Comparison of ENCODE assay signal across 9 mouse cellular contexts in genomic region chr11:98849196-98849894, GRCm38 (mm10). TPM values are rescaled to one million over a fixed set of nuclear protein-coding genes. Genes with fewer than 3 reads are reported as not detected.
DNase-seq lines count a peak whose midpoint lies in the region; ATAC-seq lines count a peak whose summit lies in the region.
"Had no signal": no experiment of that assay in that cellular context is flagged by ENCODE, and none has a peak within 500 bp of the region (broad histone marks: within the 10 kb centered on the region; RNA-seq: fewer than 3 reads in every experiment).

No protein-coding gene starts in this region.

- no peaks in the 10 kb centered on the region for H3K9me3 ChIP-seq in heart, embryonic 11.5 days (replicated peaks; ENCODE audit: control insufficient read depth, low read length)
- no peaks in the 10 kb centered on the region for H3K9me3 ChIP-seq in liver, embryonic 16.5 days (replicated peaks; ENCODE audit: control insufficient read depth, low read length)

- no peaks in the 10 kb centered on the region for H3K36me3 ChIP-seq in heart, embryonic 11.5 days (ENCODE audit: control insufficient read depth, insufficient read depth, low read length)
- no peaks in the 10 kb centered on the region for H3K36me3 ChIP-seq in liver, embryonic 16.5 days (ENCODE audit: control insufficient read depth, insufficient read depth)

- WGBS in heart, embryonic 11.5 days (ENCODE audit: insufficient replicate concordance), result 13% methylated on average over 19 of the region's 19 CpGs
- 24% methylated on average over 19 of the region's 19 CpGs for WGBS in liver, embryonic 16.5 days (ENCODE audit: insufficient replicate concordance)

- no peak for DNase-seq in heart, postnatal 36 days
- DNase-seq in thymus, postnatal 4 days, result peak; percentile 41
- no peak for DNase-seq in thymus, postnatal 10 days (ENCODE audit: low spot score in 2 of 2)
- DNase-seq in yolk sac, embryonic 10.5 days (ENCODE audit: low spot score), result peak; percentile 71
- no peak for DNase-seq in lung, postnatal 36 days
- DNase-seq in urinary bladder, postnatal 14 days (ENCODE audit: low spot score), result no peak

- H3K27ac ChIP-seq in heart, embryonic 11.5 days (ENCODE audit: low read depth, low read length), result no peak overlapping the region
- H3K27ac ChIP-seq in liver, embryonic 16.5 days (ENCODE audit: low read length), result no peak overlapping the region

- peaks cover 12% of the 10 kb centered on the region for H3K4me1 ChIP-seq in heart, embryonic 11.5 days (ENCODE audit: control insufficient read depth, insufficient read depth, low read length)
- peaks cover 3% of the 10 kb centered on the region; the same call in 1 of the 2 replicates for H3K4me1 ChIP-seq in liver, embryonic 16.5 days (ENCODE audit: control insufficient read depth, low read depth, low read length)

- peak overlapping the region; percentile 33 for H3K4me2 ChIP-seq in heart, embryonic 11.5 days
- peak overlapping the region; percentile 31; the same call in 1 of the 2 replicates for H3K4me2 ChIP-seq in liver, embryonic 16.5 days (ENCODE audit: low read depth, low read length)

- intact Hi-C loops in heart, postnatal 36 days (cut with DNase I), result no loop called here

- H3K4me3 ChIP-seq in heart, embryonic 11.5 days (ENCODE audit: low read depth, low read length), result no peak overlapping the region
- no peak overlapping the region for H3K4me3 ChIP-seq in liver, embryonic 16.5 days (ENCODE audit: low read depth, low read length)

- H3K9ac ChIP-seq in heart, embryonic 11.5 days (ENCODE audit: low read depth, low read length), result peak overlapping the region; percentile 39; the same call in 1 of the 2 replicates
- H3K9ac ChIP-seq in liver, embryonic 16.5 days (ENCODE audit: low read depth, low read length), result no peak overlapping the region

- no peak for ATAC-seq in heart, embryonic 11.5 days (replicated peaks; ENCODE audit: insufficient number of reproducible peaks, low FRiP score, low TSS enrichment)
- ATAC-seq in liver, embryonic 16.5 days (ENCODE audit: low read depth), result peak; percentile 38
- ATAC-seq: lung, postnatal 0 days had no signal

- H3K27me3 ChIP-seq in heart, embryonic 11.5 days (ENCODE audit: control insufficient read depth, insufficient read depth, low read length), result no peaks in the 10 kb centered on the region
- no peaks in the 10 kb centered on the region; the same call in 1 of the 2 replicates for H3K27me3 ChIP-seq in liver, embryonic 16.5 days (ENCODE audit: control insufficient read depth, insufficient read depth, low read depth, low read length)

RNA-seq across cellular contexts. Expression of gene Rapgefl1, which starts 12.8 kb away (rescaled TPM):
- polyA plus RNA-seq in heart, embryonic 11.5 days (2014; fragmentation: Nextera tagmentation; extraction: Ambion mirVana), result 0.57 and 0.73 TPM in 2 replicates
- under 1 TPM; 0.57 to 0.72 TPM for total RNA-seq in heart, postnatal 36 days (2021)
- polyA plus RNA-seq in liver, embryonic 16.5 days (2015; fragmentation: Nextera tagmentation; extraction: Ambion mirVana), result 0.06 and 0.18 TPM in 2 replicates

RNA-seq across cellular contexts. Expression of gene Wipf2, which starts 14.1 kb away (rescaled TPM):
- 3.8 and 4.0 TPM in 2 replicates for polyA plus RNA-seq in heart, embryonic 11.5 days (2014; fragmentation: Nextera tagmentation; extraction: Ambion mirVana)
- total RNA-seq in heart, postnatal 36 days (2021), result 10 to 100 TPM in 1 of 2 experiments, 1 to 10 TPM in 1; 8.1 to 10.2 TPM
- polyA plus RNA-seq in liver, embryonic 16.5 days (2015; fragmentation: Nextera tagmentation; extraction: Ambion mirVana), result 1.2 and 1.6 TPM in 2 replicates

RNA-seq across cellular contexts. Expression of gene Casc3, which starts 44.6 kb away (rescaled TPM):
- 22.2 and 28.5 TPM in 2 replicates for polyA plus RNA-seq in heart, embryonic 11.5 days (2014; fragmentation: Nextera tagmentation; extraction: Ambion mirVana)
- total RNA-seq in heart, postnatal 36 days (2021), result 10 to 100 TPM; 26.1 to 26.2 TPM
- 11.6 and 13.6 TPM in 2 replicates for polyA plus RNA-seq in liver, embryonic 16.5 days (2015; fragmentation: Nextera tagmentation; extraction: Ambion mirVana)

RNA-seq across cellular contexts. Expression of gene Msl1, which starts 54.0 kb away (rescaled TPM):
- polyA plus RNA-seq in heart, embryonic 11.5 days (2014; fragmentation: Nextera tagmentation; extraction: Ambion mirVana), result 15.9 and 17.1 TPM in 2 replicates
- total RNA-seq in heart, postnatal 36 days (2021), result 10 to 100 TPM; 74.4 to 75.3 TPM
- 4.9 and 5.3 TPM in 2 replicates for polyA plus RNA-seq in liver, embryonic 16.5 days (2015; fragmentation: Nextera tagmentation; extraction: Ambion mirVana)

RNA-seq across cellular contexts. Expression of gene Cdc6, which starts 58.3 kb away (rescaled TPM):
- 33.6 and 34.0 TPM in 2 replicates for polyA plus RNA-seq in heart, embryonic 11.5 days (2014; fragmentation: Nextera tagmentation; extraction: Ambion mirVana)
- total RNA-seq in heart, postnatal 36 days (2021), result under 1 TPM; 0.14 to 0.49 TPM
- polyA plus RNA-seq in liver, embryonic 16.5 days (2015; fragmentation: Nextera tagmentation; extraction: Ambion mirVana), result 52.7 and 57.3 TPM in 2 replicates

Comparison
In these comparisons a context has a peak if more than half of its experiments do, and no peak if none do; other contexts are left out.
1. DNase-seq: peak in thymus, postnatal 4 days (single experiment) and yolk sac, embryonic 10.5 days (single experiment); none in heart, postnatal 36 days (0 of 2), thymus, postnatal 10 days (0 of 2), lung, postnatal 36 days (single experiment) and urinary bladder, postnatal 14 days (single experiment).